Mouse (Mus musculus) adrenal gland, adult 10 weeks (tissue): Measurements from ENCODE around the gene Gm6169. TPM values are rescaled to one million over a fixed set of nuclear protein-coding genes. Genes with fewer than 3 reads are reported as not detected.

Experiments used
- polyA plus RNA-seq: library from polyadenylated mRNA; stranded (reverse); fragments of 350-450 nt; fragmentation: Illumina TruSeq; extraction: RNeasy Lipid Tissue Mini Kit (QIAGEN cat#74804); gene quantifications from one replicate; pipeline ENCODE4 v1.2.3, GENCODE M21; 2014; ENCODE audit warnings: low read depth, low replicate concordance

The Gm6169 gene
- polyA plus RNA-seq: 6.4 TPM

DNA sequence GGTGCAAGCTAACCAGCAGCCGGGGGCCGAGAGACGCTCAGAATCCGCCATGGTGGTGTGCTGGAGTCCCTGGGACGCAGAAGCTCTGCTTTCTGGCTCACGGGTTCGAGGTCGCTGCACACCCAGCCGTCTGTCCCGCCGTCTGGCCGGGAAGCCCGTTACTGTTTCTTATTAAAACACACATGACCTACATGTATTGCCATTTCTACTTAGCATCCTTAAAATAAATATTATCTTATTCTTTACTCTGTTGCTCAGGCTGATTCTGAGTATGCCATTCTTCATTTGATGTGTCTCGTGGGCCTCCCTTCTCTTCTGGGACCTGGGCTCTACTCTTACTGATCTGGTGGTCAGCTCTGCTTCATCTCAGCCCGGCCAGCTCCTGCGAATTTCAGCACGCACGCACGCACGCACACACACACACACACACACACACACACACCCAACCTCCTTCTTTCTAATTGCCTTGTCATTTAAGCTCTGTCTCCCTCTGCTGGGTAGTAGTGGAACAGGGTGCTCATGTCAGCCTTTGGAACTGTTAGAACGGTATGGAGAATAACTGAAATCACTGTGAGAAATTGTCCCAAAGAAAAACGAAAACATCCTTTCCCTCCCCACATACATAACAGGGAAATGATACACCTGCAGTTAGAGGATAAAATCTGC is at the start of gene Gm6169:
Gene Gm6169 (minus strand): TSS at position 51 of the 666 bp plus-strand sequence.

GRCm38 (mm10) chr13:97137466-97138400 is 38.7 kb upstream of the Gm6169 start, which contains the start of the genes Gfm2 and Nsa2:
Gfm2 (plus strand) TSS chr13:97137937.
Nsa2 (minus strand) TSS chr13:97137937.

GRCm38 (mm10) chr13:97066649-97067550 is 32.1 kb downstream of the Gm6169 start, which contains the start of gene Fam169a:
Fam169a (plus strand) TSS chr13:97067286.

Other genes starting within 250 kb of the Gm6169 start
- gene Gcnt4, start 174.5 kb downstream of the Gm6169 start, polyA plus RNA-seq: 0.64 TPM
- not detected for gene 1700029F12Rik, start 64.9 kb downstream of the Gm6169 start, polyA plus RNA-seq
- gene Fam169a, start 32.0 kb downstream of the Gm6169 start, polyA plus RNA-seq: 15.6 TPM
- gene Gfm2, start 38.7 kb upstream of the Gm6169 start, polyA plus RNA-seq: 119 TPM
- gene Nsa2, start 38.7 kb upstream of the Gm6169 start, polyA plus RNA-seq: 162 TPM
- gene Hexb, start 99.1 kb upstream of the Gm6169 start, polyA plus RNA-seq: 98.6 TPM
- 10.0 TPM for gene Enc1, start 141.9 kb upstream of the Gm6169 start, polyA plus RNA-seq